Mouse (Mus musculus) heart, embryonic 14.5 days (tissue): ENCODE results near the gene Lsr. TPM values are rescaled to one million over a fixed set of nuclear protein-coding genes. Genes with fewer than 3 reads are reported as not detected.

Experiments
- ATAC-seq: fragments of 200-750 bp; cut with Nextera tagmentation; 2 replicates; pipeline ENCODE4 v1.8.0; 2017; ENCODE audit warnings: low read depth, moderate TSS enrichment; ENCODE audit not compliant: insufficient number of reproducible peaks, insufficient read depth, low FRiP score
- H3K27ac ChIP-seq, 2 experiments: fragments of 200-500 bp in 1 of 2; fragments of 300-500 bp in 1 of 2; sonication (generic) in 1 of 2; replicated peaks in 1 of 2; 2 replicates each; pipeline ENCODE4 v1.5.1; 2012 to 2014; ENCODE audit warnings: low read depth in 2 of 2, low read length in 2 of 2, control low read depth in 1 of 2, mild to moderate bottlenecking in 1 of 2, mixed read lengths in 1 of 2; ENCODE audit not compliant: control insufficient read depth in 1 of 2, insufficient read depth in 1 of 2
- H3K27me3 ChIP-seq: fragments of 300-500 bp; sonication (generic); 2 replicates; pipeline ENCODE4 v1.6.1; 2014; ENCODE audit warnings: mild to moderate bottlenecking, low read length, control low read depth; ENCODE audit not compliant: control insufficient read depth, insufficient read depth
- H3K36me3 ChIP-seq: fragments of 300-500 bp; sonication (generic); 2 replicates; pipeline ENCODE4 v1.6.1; 2014; ENCODE audit warnings: mild to moderate bottlenecking, control low read depth, low read length, mixed read lengths; ENCODE audit not compliant: control insufficient read depth, insufficient read depth
- H3K4me1 ChIP-seq, 2 experiments: fragments of 200-500 bp in 1 of 2; fragments of 300-500 bp in 1 of 2; sonication (generic) in 1 of 2; 2 replicates each; pipeline ENCODE4 v1.6.1; 2012 to 2014; ENCODE audit warnings: low read length in 2 of 2, control low read depth in 1 of 2, mixed read lengths in 1 of 2; ENCODE audit not compliant: control insufficient read depth in 2 of 2, insufficient read depth in 2 of 2
- H3K4me2 ChIP-seq: fragments of 300-500 bp; sonication (generic); 2 replicates; pipeline ENCODE4 v1.6.1; 2014; ENCODE audit warnings: mild to moderate bottlenecking, low read length
- H3K4me3 ChIP-seq, 2 experiments: fragments of 200-500 bp in 1 of 2; fragments of 300-500 bp in 1 of 2; sonication (generic) in 1 of 2; 2 replicates each; pipeline ENCODE4 v1.5.1; 2012 to 2014; ENCODE audit warnings: low read length in 2 of 2, mild to moderate bottlenecking in 2 of 2, control low read depth in 1 of 2, low read depth in 1 of 2, moderate library complexity in 1 of 2; ENCODE audit not compliant: control insufficient read depth in 1 of 2, insufficient read depth in 1 of 2
- H3K9ac ChIP-seq: fragments of 300-500 bp; sonication (generic); 2 replicates; pipeline ENCODE4 v1.6.1; 2014; ENCODE audit warnings: mild to moderate bottlenecking, low read length
- H3K9me3 ChIP-seq: fragments of 300-500 bp; sonication (generic); 2 replicates; pipeline ENCODE4 v1.6.1; 2016; ENCODE audit warnings: low read length, control low read depth; ENCODE audit not compliant: control insufficient read depth
- WGBS: fragments of 180-500 bp; shearing (Covaris S2); extraction: QIAGEN DNeasy Blood & Tissue Kit; methylation state at CpG from one replicate; pipeline ENCODE4 v1.1.7; 2014; 5-methylcytosine and 5-hydroxymethylcytosine counted together
- polyA plus RNA-seq: library from polyadenylated mRNA; unstranded; fragments of >200 nt; fragmentation: Nextera tagmentation; extraction: Ambion mirVana; gene quantifications from 2 replicates; pipeline ENCODE4 v1.2.1, GENCODE M21; 2014

Gene Lsr
- polyA plus RNA-seq = 6.1 and 6.7 TPM in 2 replicates

DNA sequence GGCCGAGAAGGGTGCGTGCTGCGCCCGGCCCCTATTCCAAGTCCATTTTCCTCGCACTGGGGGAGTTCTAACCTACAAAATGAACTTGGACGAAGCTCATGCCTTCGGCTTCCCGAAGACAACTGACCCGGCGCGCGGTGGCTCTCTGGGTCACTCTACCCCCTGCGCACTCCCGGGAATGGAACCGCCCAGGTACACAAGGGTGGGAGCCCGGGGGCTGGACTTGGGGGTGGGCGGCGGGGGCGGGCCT lies at the start of gene Lsr:
Lsr (minus strand) TSS at position 214 of the 250 bp plus-strand sequence.
- ATAC-seq = no peak
- Histone ChIP-seq H3K4me2 (peak within 1 kb of the TSS; percentile 83), H3K9me3 (no peaks in the 10 kb centered on the region), H3K9ac (peak within 1 kb of the TSS; percentile 56), H3K27me3 (peaks cover 22% of the 10 kb centered on the region), H3K36me3 (no peaks in the 10 kb centered on the region), H3K4me1 (peaks cover 9 to 10% of the 10 kb centered on the region in 2 experiments; a peak in 2 of 4 replicates), H3K27ac (no peak within 1 kb of the TSS), H3K4me3 (peak within 1 kb of the TSS; percentile 40 to 44)
- WGBS = 2% methylated on average over 18 of the region's 19 CpGs

DNA sequence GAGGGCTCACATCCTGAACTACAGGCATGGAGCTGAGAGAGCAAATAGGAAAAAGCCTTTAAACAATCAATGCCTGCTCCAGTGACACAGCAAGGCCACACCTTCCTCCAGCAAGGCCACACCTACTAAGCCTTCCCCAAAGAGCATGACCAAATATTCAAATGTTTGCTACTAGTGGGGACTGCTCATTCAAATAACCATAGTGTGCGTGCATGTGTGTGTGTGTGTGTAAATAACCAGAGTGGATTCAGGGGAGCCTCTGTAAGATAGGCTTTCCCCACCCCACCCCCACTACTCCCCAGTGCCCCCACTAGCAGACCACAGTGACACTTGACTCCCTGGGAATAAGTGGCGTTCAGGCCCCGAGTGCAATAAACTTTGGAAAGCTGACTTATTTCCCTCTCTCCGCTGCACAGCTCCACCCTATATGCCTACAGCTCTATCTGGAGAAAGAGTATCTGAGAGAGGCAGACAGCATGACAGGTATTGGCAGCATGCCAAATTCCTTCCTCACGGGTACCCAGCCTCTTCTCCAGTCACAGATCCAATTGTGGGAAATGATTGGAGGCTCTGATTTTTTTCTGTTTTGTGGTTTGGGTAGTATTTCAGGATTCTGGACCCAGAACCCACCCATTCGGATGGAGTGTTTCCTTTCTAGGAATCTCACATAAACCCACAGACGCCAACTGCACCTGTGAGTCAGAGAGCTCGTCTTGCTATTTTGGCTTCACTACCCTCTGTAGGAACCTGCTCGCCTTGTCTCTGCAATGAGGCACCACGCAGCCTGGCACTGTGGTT lies 44.0 kb upstream of the Lsr start:
- Histone ChIP-seq H3K9me3 (no peaks in the 10 kb centered on the region), H3K27ac (peak overlapping the region; percentile 40 to 71; a peak in 3 of 4 replicates), H3K4me3 (no peak overlapping the region), H3K36me3 (no peaks in the 10 kb centered on the region), H3K27me3 (no peaks in the 10 kb centered on the region), H3K4me1 (peaks cover 9 to 15% of the 10 kb centered on the region in 2 experiments), H3K4me2 (peak overlapping the region; percentile 43), H3K9ac (no peak overlapping the region; the same call in 1 of the 2 replicates)
- ATAC-seq = peak; percentile 58
- WGBS = 27% methylated on average over 10 of the region's 10 CpGs

DNA sequence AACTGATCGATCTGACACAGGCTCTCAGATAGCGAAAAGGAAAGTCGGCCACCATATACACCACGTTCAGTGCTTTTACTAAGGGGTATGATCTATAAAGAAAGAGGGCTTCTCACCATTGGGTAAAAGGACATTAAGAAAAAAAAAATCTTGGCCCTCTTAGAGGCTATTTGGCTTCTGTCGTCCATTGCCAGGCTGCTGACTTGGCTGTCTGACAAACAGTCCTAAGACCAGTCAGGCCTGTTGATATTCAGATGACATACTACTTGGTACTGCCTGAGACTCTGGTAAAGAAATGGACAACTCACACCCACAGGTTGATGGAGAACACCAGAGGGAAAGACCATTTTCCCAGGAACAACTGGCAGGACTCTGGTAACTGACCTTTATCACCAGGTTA lies 39.7 kb upstream of the Lsr start:
- no peak for ATAC-seq
- no peaks in the 10 kb centered on the region for H3K36me3 ChIP-seq
- H3K9ac ChIP-seq = no peak overlapping the region
- peaks cover 9 to 15% of the 10 kb centered on the region in 2 experiments for H3K4me1 ChIP-seq
- H3K4me2 ChIP-seq = no peak overlapping the region
- no peaks in the 10 kb centered on the region for H3K27me3 ChIP-seq
- 86% methylated on average over 5 of the region's 5 CpGs for WGBS
- H3K27ac ChIP-seq = no peak overlapping the region
- H3K4me3 ChIP-seq = no peak overlapping the region
- H3K9me3 ChIP-seq = no peaks in the 10 kb centered on the region

DNA sequence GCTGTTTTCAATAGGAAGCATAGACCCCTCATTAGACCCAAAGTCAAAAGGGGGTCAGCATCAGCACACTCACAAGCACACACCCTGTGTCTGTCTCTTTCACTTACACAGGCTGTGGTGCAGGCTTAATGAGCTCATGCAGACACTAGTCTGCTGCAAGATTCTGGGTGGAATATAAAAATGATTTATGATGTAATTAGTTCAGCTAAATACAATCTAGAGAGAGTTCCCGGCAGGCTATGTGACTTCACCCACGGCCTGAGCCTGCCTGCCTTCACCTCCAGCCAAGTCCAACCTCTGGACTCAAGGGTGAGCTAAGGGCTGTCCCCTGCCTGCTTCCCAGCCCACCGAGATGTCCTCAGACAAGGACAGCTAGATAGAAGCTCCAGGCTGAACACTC lies 35.6 kb upstream of the Lsr start:
- H3K27ac ChIP-seq = no peak overlapping the region
- no peak for ATAC-seq

GRCm38 (mm10) chr7:31008175-31008574 lies 34.9 kb upstream of the Lsr start:
- no peaks in the 10 kb centered on the region for H3K27me3 ChIP-seq
- no peak overlapping the region for H3K4me2 ChIP-seq
- no peak for ATAC-seq
- no peaks in the 10 kb centered on the region for H3K9me3 ChIP-seq
- no peaks in the 10 kb centered on the region for H3K36me3 ChIP-seq
- H3K4me3 ChIP-seq = no peak overlapping the region
- no peaks in the 10 kb centered on the region for H3K4me1 ChIP-seq
- H3K27ac ChIP-seq = no peak overlapping the region
- no peak overlapping the region for H3K9ac ChIP-seq
- 50% methylated on average over 1 of the region's 1 CpGs for WGBS

More for the DNA sequence above, 35.6 kb upstream of the Lsr start:
- Histone ChIP-seq H3K27me3 (no peaks in the 10 kb centered on the region), H3K9ac (no peak overlapping the region), H3K4me3 (no peak overlapping the region), H3K9me3 (no peaks in the 10 kb centered on the region), H3K4me2 (no peak overlapping the region), H3K4me1 (no peaks in the 10 kb centered on the region), H3K36me3 (no peaks in the 10 kb centered on the region)
- 61% methylated on average over 3 of the region's 3 CpGs for WGBS

- WGBS = 50% methylated on average over 1 of the region's 1 CpGs
- H3K9me3 ChIP-seq = no peaks in the 10 kb centered on the region
- no peak for ATAC-seq
- no peak overlapping the region for H3K9ac ChIP-seq
- H3K4me3 ChIP-seq = no peak overlapping the region
- no peaks in the 10 kb centered on the region for H3K27me3 ChIP-seq
- no peak overlapping the region for H3K27ac ChIP-seq
- no peaks in the 10 kb centered on the region for H3K4me1 ChIP-seq
- no peak overlapping the region for H3K4me2 ChIP-seq
- H3K36me3 ChIP-seq = no peaks in the 10 kb centered on the region
Measured at GRCm38 (mm10) chr7:31007775-31008174, 34.5 kb upstream of the Lsr start.

GRCm38 (mm10) chr7:31002650-31003049 lies 29.4 kb upstream of the Lsr start:
- WGBS = 51% methylated on average over 8 of the region's 8 CpGs
- ATAC-seq = no peak
- Histone ChIP-seq H3K27ac (0 out of 4 replicates have a peak overlapping the region, but pooled peaks of 1 of the 2 experiments have one; percentile 9), H3K9ac (no peak overlapping the region), H3K27me3 (no peaks in the 10 kb centered on the region), H3K9me3 (no peaks in the 10 kb centered on the region), H3K4me1 (peaks cover 16 to 17% of the 10 kb centered on the region in 2 experiments), H3K4me2 (no peak overlapping the region), H3K36me3 (no peaks in the 10 kb centered on the region), H3K4me3 (no peak overlapping the region)
